20 mouse cellular contexts compared by ENCODE assay signal in the genomic region with DNA sequence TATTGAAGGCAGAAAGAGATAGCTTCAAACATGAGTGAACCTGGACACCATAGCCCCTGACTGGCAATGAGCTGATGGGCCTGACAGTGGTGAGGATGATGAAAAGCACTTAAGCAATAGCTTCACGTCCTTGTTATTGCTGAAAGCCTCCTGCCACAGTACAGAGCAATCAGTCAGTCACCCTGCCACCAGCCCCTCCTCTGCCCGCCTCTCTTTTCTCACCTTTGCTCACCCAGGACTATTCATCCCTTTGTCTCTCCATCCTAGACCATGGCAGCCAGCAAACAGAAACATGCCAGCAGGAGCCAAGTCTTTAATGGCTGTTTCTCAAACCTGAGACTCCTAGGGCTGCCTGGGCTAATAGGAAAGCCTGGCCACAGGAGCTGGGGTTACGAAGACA.
"Had no signal": no experiment of that assay in that cellular context is flagged by ENCODE, and none has a peak within 500 bp of the region (broad histone marks: within the 10 kb centered on the region; RNA-seq: fewer than 3 reads in every experiment).

No protein-coding gene starts in this region.

- H3K9ac ChIP-seq: limb, embryonic 13.5 days; liver, embryonic 12.5 days; liver, embryonic 15.5 days; lung, embryonic 15.5 days; midbrain, embryonic 15.5 days; neural tube, embryonic 12.5 days; neural tube, embryonic 15.5 days had no signal

- H3K4me2 ChIP-seq: limb, embryonic 13.5 days; liver, embryonic 12.5 days; liver, embryonic 15.5 days; lung, embryonic 15.5 days; midbrain, embryonic 15.5 days; neural tube, embryonic 12.5 days; neural tube, embryonic 15.5 days had no signal

- H3K4me3 ChIP-seq: limb, embryonic 10.5 days; limb, embryonic 13.5 days; liver, embryonic 12.5 days; liver, embryonic 15.5 days; lung, embryonic 15.5 days; megakaryocyte, embryonic 14.5 days; midbrain, embryonic 10.5 days; midbrain, embryonic 15.5 days; neural tube, embryonic 12.5 days; neural tube, embryonic 15.5 days had no signal

- DNase-seq: kidney, postnatal 4 days; liver; lung, adult 18-20 months; lung, postnatal 36 days; right cerebral cortex, adult 18-20 months; right cerebral cortex, postnatal 14 days; thymus, adult 2 months; thymus, postnatal 14 days; thymus, postnatal 4 days had no signal

- H3K36me3 ChIP-seq: limb, embryonic 10.5 days; limb, embryonic 13.5 days; liver, embryonic 12.5 days; liver, embryonic 15.5 days; lung, embryonic 15.5 days; midbrain, embryonic 10.5 days; midbrain, embryonic 15.5 days; neural tube, embryonic 12.5 days; neural tube, embryonic 15.5 days had no signal

- H3K4me1 ChIP-seq: limb, embryonic 13.5 days; liver, embryonic 12.5 days; liver, embryonic 15.5 days; lung, embryonic 15.5 days; megakaryocyte, embryonic 14.5 days; midbrain, embryonic 15.5 days; neural tube, embryonic 12.5 days; neural tube, embryonic 15.5 days had no signal

- H3K9me3 ChIP-seq: limb, embryonic 10.5 days; limb, embryonic 13.5 days; liver, embryonic 12.5 days; liver, embryonic 15.5 days; lung, embryonic 15.5 days; megakaryocyte, embryonic 14.5 days; midbrain, embryonic 10.5 days; midbrain, embryonic 15.5 days; neural tube, embryonic 12.5 days; neural tube, embryonic 15.5 days had no signal

- H3K27ac ChIP-seq: limb, embryonic 10.5 days; limb, embryonic 13.5 days; liver, embryonic 12.5 days; liver, embryonic 15.5 days; lung, embryonic 15.5 days; midbrain, embryonic 10.5 days; midbrain, embryonic 15.5 days; neural tube, embryonic 12.5 days; neural tube, embryonic 15.5 days; stomach, postnatal 0 days had no signal

- H3K27me3 ChIP-seq: limb, embryonic 13.5 days; liver, embryonic 12.5 days; liver, embryonic 15.5 days; lung, embryonic 15.5 days; megakaryocyte, embryonic 14.5 days; midbrain, embryonic 15.5 days; neural tube, embryonic 12.5 days; neural tube, embryonic 15.5 days had no signal

- ATAC-seq: liver, embryonic 12.5 days; midbrain, embryonic 15.5 days had no signal
